8 mouse cellular contexts compared by ENCODE assay signal in genomic region chr13:100659864-100660456, GRCm38 (mm10). TPM values are rescaled to one million over a fixed set of nuclear protein-coding genes. Genes with fewer than 3 reads are reported as not detected.
DNase-seq lines count a peak whose midpoint lies in the region; ATAC-seq and TF ChIP-seq lines count a peak whose summit lies in the region.
"Had no signal": no experiment of that assay in that cellular context is flagged by ENCODE, and none has a peak within 500 bp of the region (broad histone marks: within the 10 kb centered on the region; RNA-seq: fewer than 3 reads in every experiment).

No protein-coding gene starts in this region.

- peak; percentile 83 for DNase-seq in ZHBTc4 (ENCODE audit: low read depth, low spot score)
- peak; percentile 55 to 58 for DNase-seq in cerebellum, postnatal 36 days
- DNase-seq in heart, postnatal 0 days (ENCODE audit: low spot score), result peak; percentile 73
- peak; percentile 56 to 71 for DNase-seq in kidney, postnatal 25 days
- peak; percentile 72 for DNase-seq in lung, postnatal 10 days
- peak; percentile 81 for DNase-seq in retina, postnatal 1 day

- TF ChIP-seq EP300 in heart, postnatal 0 days (IDR thresholded peaks at IDR 0.05; ENCODE audit: low read depth), result no peak

- no peak for ATAC-seq in heart, postnatal 0 days (ENCODE audit: insufficient read depth, low read depth)

- no peaks in the 10 kb centered on the region for H3K9me3 ChIP-seq in E14TG2a.4 (ENCODE audit: low read length)
- no peaks in the 10 kb centered on the region for H3K9me3 ChIP-seq in heart, postnatal 0 days (replicated peaks; ENCODE audit: control insufficient read depth, low read length)
- H3K9me3 ChIP-seq: hindbrain, embryonic 15.5 days had no signal

- H3K27me3 ChIP-seq in E14TG2a.4 (ENCODE audit: insufficient read depth, low read length), result no peaks in the 10 kb centered on the region
- no peaks in the 10 kb centered on the region for H3K27me3 ChIP-seq in heart, postnatal 0 days (ENCODE audit: control insufficient read depth, insufficient read depth, low read length)
- H3K27me3 ChIP-seq: hindbrain, embryonic 15.5 days had no signal

- no peak overlapping the region for H3K27ac ChIP-seq in heart, postnatal 0 days (ENCODE audit: low read depth)
- H3K27ac ChIP-seq: hindbrain, embryonic 15.5 days had no signal

- H3K4me2 ChIP-seq in heart, postnatal 0 days (ENCODE audit: low read depth, low read length), result no peak overlapping the region
- H3K4me2 ChIP-seq: hindbrain, embryonic 15.5 days had no signal

- H3K4me1 ChIP-seq in E14TG2a.4 (replicated peaks; ENCODE audit: low read depth, low read length), result peaks cover 45% of the 10 kb centered on the region
- no peaks in the 10 kb centered on the region for H3K4me1 ChIP-seq in heart, postnatal 0 days (ENCODE audit: control insufficient read depth, insufficient read depth)
- H3K4me1 ChIP-seq: hindbrain, embryonic 15.5 days had no signal

- peak; percentile 98 for TF ChIP-seq CTCF in E14TG2a.4 (conservative IDR thresholded peaks at IDR 0.05; ENCODE audit: low read length)
- TF ChIP-seq CTCF in heart, postnatal 0 days (IDR thresholded peaks at IDR 0.05; ENCODE audit: low read depth), result peak; percentile 92

- WGBS in heart, postnatal 0 days, result 40% methylated on average over 4 of the region's 4 CpGs

- H3K9ac ChIP-seq in heart, postnatal 0 days (replicated peaks; ENCODE audit: low read depth, low read length), result no peak overlapping the region
- H3K9ac ChIP-seq: hindbrain, embryonic 15.5 days had no signal

- H3K4me3 ChIP-seq in E14TG2a.4 (replicated peaks; ENCODE audit: low read length), result no peak overlapping the region
- H3K4me3 ChIP-seq in heart, postnatal 0 days (ENCODE audit: low read depth, low read length), result no peak overlapping the region
- H3K4me3 ChIP-seq: hindbrain, embryonic 15.5 days had no signal

- H3K36me3 ChIP-seq in E14TG2a.4 (ENCODE audit: insufficient read depth, low read length), result peaks cover 69% of the 10 kb centered on the region
- H3K36me3 ChIP-seq in heart, postnatal 0 days (replicated peaks; ENCODE audit: control insufficient read depth, insufficient read depth, low read length), result peaks cover 15% of the 10 kb centered on the region; the same call in 1 of the 2 replicates

RNA-seq across cellular contexts. Expression of gene Taf9, which starts 8.6 kb away (rescaled TPM):
- 1.8 TPM in 1 of 2 replicates, not detected in the other for total RNA-seq in heart, postnatal 0 days (2014; rRNA removed; ENCODE audit: low replicate concordance)
- polyA plus RNA-seq in heart, postnatal 0 days (2015; fragmentation: Nextera tagmentation; extraction: Ambion mirVana), result 7.9 and 10.5 TPM in 2 replicates

RNA-seq across cellular contexts. Expression of gene Rad17, which starts 9.1 kb away (rescaled TPM):
- 19.9 and 20.7 TPM in 2 replicates for total RNA-seq in heart, postnatal 0 days (2014; rRNA removed; ENCODE audit: low replicate concordance)
- 21.8 and 22.3 TPM in 2 replicates for polyA plus RNA-seq in heart, postnatal 0 days (2015; fragmentation: Nextera tagmentation; extraction: Ambion mirVana)

RNA-seq across cellular contexts. Expression of gene Ak6, which starts 9.2 kb away (rescaled TPM):
- 122 and 149 TPM in 2 replicates for total RNA-seq in heart, postnatal 0 days (2014; rRNA removed; ENCODE audit: low replicate concordance)
- polyA plus RNA-seq in heart, postnatal 0 days (2015; fragmentation: Nextera tagmentation; extraction: Ambion mirVana), result 212 and 219 TPM in 2 replicates

RNA-seq across cellular contexts. Expression of gene Ccdc125, which starts 9.6 kb away (rescaled TPM):
- 0.70 and 3.0 TPM in 2 replicates for total RNA-seq in heart, postnatal 0 days (2014; rRNA removed; ENCODE audit: low replicate concordance)
- polyA plus RNA-seq in heart, postnatal 0 days (2015; fragmentation: Nextera tagmentation; extraction: Ambion mirVana), result 2.4 and 2.9 TPM in 2 replicates

RNA-seq across cellular contexts. Expression of gene Marveld2, which starts 43.2 kb away (rescaled TPM):
- total RNA-seq in heart, postnatal 0 days (2014; rRNA removed; ENCODE audit: low replicate concordance), result 2.2 and 2.6 TPM in 2 replicates
- polyA plus RNA-seq in heart, postnatal 0 days (2015; fragmentation: Nextera tagmentation; extraction: Ambion mirVana), result 1.7 and 1.9 TPM in 2 replicates
